Mouse (Mus musculus) 3T3-L1 (cell line): ENCODE data around the gene Igfbp1.
A peak's percentile ranks its signal among the peaks of the same experiment; 100 is the strongest.

ENCODE experiments used
- DNase-seq: peaks from one replicate; pipeline ENCODE4 v3.0.0-alpha.2; 2015; ENCODE audit warnings: low read depth, low spot score

The Igfbp1 gene

GRCm38 (mm10) chr11:7230000-7230399 lies 32.4 kb downstream of the Igfbp1 start:
- no peak for DNase-seq

- no peak for DNase-seq
Measured at GRCm38 (mm10) chr11:7231958-7232357, 34.4 kb downstream of the Igfbp1 start.

- no peak for DNase-seq
Measured at GRCm38 (mm10) chr11:7233333-7233732, 35.8 kb downstream of the Igfbp1 start.

GRCm38 (mm10) chr11:7234436-7234835 lies 36.9 kb downstream of the Igfbp1 start:
- DNase-seq = peak; percentile 78

GRCm38 (mm10) chr11:7234981-7235609 lies 37.5 kb downstream of the Igfbp1 start:
- peak; percentile 38 for DNase-seq

GRCm38 (mm10) chr11:7236751-7237150 lies 39.2 kb downstream of the Igfbp1 start:
- DNase-seq = no peak

- peak; percentile 95 for DNase-seq
Measured at GRCm38 (mm10) chr11:7237712-7238111, 40.1 kb downstream of the Igfbp1 start.

GRCm38 (mm10) chr11:7238546-7238945 lies 41.0 kb downstream of the Igfbp1 start:
- DNase-seq = no peak

GRCm38 (mm10) chr11:7239041-7239740 lies 41.6 kb downstream of the Igfbp1 start:
- DNase-seq = no peak

- DNase-seq = no peak
Measured at GRCm38 (mm10) chr11:7244782-7245181, 47.2 kb downstream of the Igfbp1 start.

- no peak for DNase-seq
Measured at GRCm38 (mm10) chr11:7250415-7250814, 52.8 kb downstream of the Igfbp1 start.

GRCm38 (mm10) chr11:7250870-7251269 lies 53.3 kb downstream of the Igfbp1 start:
- no peak for DNase-seq
